Mouse (Mus musculus) heart, embryonic 13.5 days (tissue): ENCODE measurements around the gene Fam50b. TPM values are rescaled to one million over a fixed set of nuclear protein-coding genes. Genes with fewer than 3 reads are reported as not detected.

ENCODE experiments used
- ATAC-seq: fragments of 200-750 bp; cut with Nextera tagmentation; 2 replicates; pipeline ENCODE4 v1.8.0; 2017; ENCODE audit warnings: moderate TSS enrichment; ENCODE audit not compliant: insufficient number of reproducible peaks, low FRiP score, low TSS enrichment; ENCODE audit errors: extremely low read depth
- H3K27ac ChIP-seq: fragments of 300-500 bp; sonication (generic); replicated peaks from 2 replicates; pipeline ENCODE4 v1.5.1; 2015; ENCODE audit warnings: moderate library complexity, mild to moderate bottlenecking, inconsistent platforms
- H3K27me3 ChIP-seq: fragments of 300-500 bp; sonication (generic); replicated peaks from 2 replicates; pipeline ENCODE4 v1.6.1; 2015; ENCODE audit warnings: mild to moderate bottlenecking, inconsistent platforms
- H3K36me3 ChIP-seq: fragments of 300-500 bp; sonication (generic); 2 replicates; pipeline ENCODE4 v1.6.1; 2015; ENCODE audit warnings: mild to moderate bottlenecking, inconsistent platforms
- H3K4me1 ChIP-seq: fragments of 300-500 bp; sonication (generic); 2 replicates; pipeline ENCODE4 v1.6.1; 2015; ENCODE audit warnings: inconsistent platforms
- H3K4me2 ChIP-seq: fragments of 300-500 bp; sonication (generic); 2 replicates; pipeline ENCODE4 v1.6.1; 2015; ENCODE audit warnings: inconsistent platforms, mild to moderate bottlenecking, moderate library complexity
- H3K4me3 ChIP-seq: fragments of 300-500 bp; sonication (generic); 2 replicates; pipeline ENCODE4 v1.5.1; 2015; ENCODE audit warnings: moderate library complexity, mild to moderate bottlenecking, inconsistent platforms
- H3K9ac ChIP-seq: fragments of 300-500 bp; sonication (generic); 2 replicates; pipeline ENCODE4 v1.6.1; 2015; ENCODE audit warnings: inconsistent platforms, mild to moderate bottlenecking, moderate library complexity
- H3K9me3 ChIP-seq: fragments of 300-500 bp; sonication (generic); 2 replicates; pipeline ENCODE4 v1.6.1; 2016; ENCODE audit warnings: inconsistent platforms
- WGBS: fragments of 180-500 bp; shearing (Covaris S2); methylation state at CpG from one replicate; pipeline ENCODE4 v1.1.7; 2015; ENCODE audit warnings: mixed read lengths; 5-methylcytosine and 5-hydroxymethylcytosine counted together
- polyA plus RNA-seq: library from polyadenylated mRNA; unstranded; fragments of >200 nt; fragmentation: Nextera tagmentation; extraction: Ambion mirVana; gene quantifications from 2 replicates; pipeline ENCODE4 v1.2.1, GENCODE M21; 2015

Gene Fam50b
- polyA plus RNA-seq, 1 experiment from 2014 or later: not detected

DNA sequence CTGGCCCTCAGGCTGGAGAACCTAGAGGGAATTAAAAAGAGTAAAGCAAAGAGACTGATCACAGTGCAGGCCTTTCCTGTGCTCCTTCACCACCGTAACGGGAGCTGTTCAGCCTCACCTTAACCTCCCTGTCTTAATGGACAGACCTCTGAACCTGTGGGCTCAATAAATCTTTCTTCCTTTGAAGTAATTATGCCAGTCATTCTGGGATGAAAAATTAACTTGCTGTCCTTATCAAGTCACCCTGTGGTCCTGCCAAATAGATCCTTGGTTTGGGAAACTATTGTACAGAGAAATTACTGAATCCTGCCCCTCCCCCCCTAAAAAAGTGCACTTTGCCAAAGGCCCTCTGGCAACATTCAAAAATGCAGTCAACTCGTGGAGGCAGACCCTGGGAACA, 4.4 kb downstream of the Fam50b start:
- no peak overlapping the region for H3K4me3 ChIP-seq
- no peak overlapping the region for H3K9ac ChIP-seq
- no peak overlapping the region for H3K27ac ChIP-seq
- peaks cover 51% of the 10 kb centered on the region for H3K4me1 ChIP-seq
- 69% methylated on average over 3 of the region's 3 CpGs for WGBS
- H3K36me3 ChIP-seq: no peaks in the 10 kb centered on the region
- no peaks in the 10 kb centered on the region for H3K9me3 ChIP-seq
- no peak overlapping the region for H3K4me2 ChIP-seq
- H3K27me3 ChIP-seq: no peaks in the 10 kb centered on the region
- no peak for ATAC-seq

DNA sequence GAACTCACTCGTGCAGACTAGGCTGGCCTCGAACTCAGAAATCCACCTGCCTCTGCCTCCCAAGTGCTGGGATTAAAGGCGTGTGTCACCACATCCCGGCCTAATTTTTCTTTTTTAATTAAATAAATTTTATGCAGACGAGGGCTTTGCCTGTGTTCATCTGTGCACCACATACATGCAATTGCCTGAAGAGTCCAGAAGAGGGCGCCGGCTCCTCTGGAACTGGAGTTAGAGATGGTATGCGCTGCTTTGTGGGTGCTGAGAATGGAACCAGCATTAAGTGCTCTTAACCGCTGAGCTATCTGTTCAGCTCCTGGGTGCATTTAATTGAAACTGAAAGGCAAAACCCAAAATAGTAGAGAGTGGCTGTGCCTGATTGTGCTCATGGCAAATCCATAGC, 6.6 kb downstream of the Fam50b start:
- H3K9ac ChIP-seq: no peak overlapping the region
- WGBS: 81% methylated on average over 9 of the region's 9 CpGs
- H3K4me2 ChIP-seq: no peak overlapping the region
- no peak overlapping the region for H3K27ac ChIP-seq
- no peaks in the 10 kb centered on the region for H3K27me3 ChIP-seq
- no peak overlapping the region for H3K4me3 ChIP-seq
- no peaks in the 10 kb centered on the region for H3K36me3 ChIP-seq
- no peak for ATAC-seq
- H3K4me1 ChIP-seq: peaks cover 41% of the 10 kb centered on the region
- H3K9me3 ChIP-seq: no peaks in the 10 kb centered on the region

DNA sequence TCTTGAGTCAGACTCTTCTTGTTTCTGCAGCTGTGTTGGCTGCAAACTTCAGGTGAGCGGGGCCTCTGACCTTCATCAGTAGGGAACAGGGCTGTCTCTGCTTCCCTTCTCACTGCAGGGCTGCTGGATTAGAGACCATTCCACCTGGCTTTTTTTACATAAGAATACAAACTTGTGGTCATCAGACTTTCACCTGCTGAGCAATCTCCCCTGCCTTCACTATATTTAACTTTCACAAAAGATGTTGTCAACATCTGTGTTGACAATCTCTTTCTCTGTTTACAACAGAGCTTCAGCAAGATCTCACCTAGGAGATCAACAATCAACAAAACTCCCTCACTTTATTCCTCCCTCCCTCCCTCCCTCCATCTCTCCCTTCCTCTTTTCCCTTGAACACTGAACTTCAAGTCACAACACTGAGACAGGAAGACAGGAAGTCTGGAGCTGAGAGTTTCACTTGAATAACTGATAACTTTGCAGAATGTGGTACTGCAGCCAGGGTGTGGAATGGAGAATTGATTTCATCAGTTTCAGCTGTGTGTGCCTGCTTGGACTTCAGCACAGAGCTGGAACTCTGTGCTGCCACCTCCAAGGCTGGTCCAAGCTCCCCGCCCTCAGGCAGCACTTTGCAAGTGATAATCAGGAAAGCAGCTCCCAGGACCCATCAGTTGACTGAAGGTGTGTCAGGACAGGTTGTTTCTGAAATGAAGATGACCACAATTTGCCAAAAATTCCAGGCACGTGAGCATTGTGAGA, 7.3 kb downstream of the Fam50b start:
- no peak for ATAC-seq
- WGBS: 60% methylated on average over 3 of the region's 3 CpGs

DNA sequence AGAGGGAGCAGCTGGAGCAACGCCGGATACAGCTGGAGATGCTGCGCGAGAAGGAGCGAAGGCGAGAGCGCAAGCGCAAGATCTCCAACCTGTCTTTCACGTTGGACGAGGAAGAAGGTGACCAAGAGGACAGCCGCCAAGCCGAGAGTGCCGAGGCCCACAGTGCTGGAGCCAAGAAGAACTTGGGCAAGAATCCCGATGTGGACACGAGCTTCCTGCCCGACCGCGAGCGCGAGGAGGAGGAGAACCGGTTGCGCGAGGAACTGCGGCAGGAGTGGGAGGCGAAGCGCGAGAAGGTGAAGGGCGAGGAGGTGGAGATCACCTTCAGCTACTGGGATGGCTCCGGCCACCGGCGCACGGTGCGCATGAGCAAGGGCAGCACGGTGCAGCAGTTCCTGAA, 12.2 kb downstream of the Fam50b start:
- WGBS: 81% methylated on average over 34 of the region's 34 CpGs
- ATAC-seq: no peak
- H3K4me1 ChIP-seq: peaks cover 22% of the 10 kb centered on the region
- H3K4me2 ChIP-seq: no peak overlapping the region
- 0 out of 2 replicates have a peak, but pooled peaks cover 5% of the 10 kb centered on the region for H3K9me3 ChIP-seq
- H3K27ac ChIP-seq: no peak overlapping the region
- H3K27me3 ChIP-seq: no peaks in the 10 kb centered on the region
- H3K4me3 ChIP-seq: no peak overlapping the region
- H3K9ac ChIP-seq: no peak overlapping the region
- no peaks in the 10 kb centered on the region for H3K36me3 ChIP-seq

More for the DNA sequence above, 7.3 kb downstream of the Fam50b start:
- no peak overlapping the region for H3K4me3 ChIP-seq
- H3K9me3 ChIP-seq: 0 out of 2 replicates have a peak, but pooled peaks cover 4% of the 10 kb centered on the region
- H3K27me3 ChIP-seq: no peaks in the 10 kb centered on the region
- peaks cover 38% of the 10 kb centered on the region for H3K4me1 ChIP-seq
- no peaks in the 10 kb centered on the region for H3K36me3 ChIP-seq
- H3K4me2 ChIP-seq: no peak overlapping the region
- H3K27ac ChIP-seq: 0 out of 2 replicates have a peak overlapping the region, but pooled peaks have one; percentile 32
- no peak overlapping the region for H3K9ac ChIP-seq

DNA sequence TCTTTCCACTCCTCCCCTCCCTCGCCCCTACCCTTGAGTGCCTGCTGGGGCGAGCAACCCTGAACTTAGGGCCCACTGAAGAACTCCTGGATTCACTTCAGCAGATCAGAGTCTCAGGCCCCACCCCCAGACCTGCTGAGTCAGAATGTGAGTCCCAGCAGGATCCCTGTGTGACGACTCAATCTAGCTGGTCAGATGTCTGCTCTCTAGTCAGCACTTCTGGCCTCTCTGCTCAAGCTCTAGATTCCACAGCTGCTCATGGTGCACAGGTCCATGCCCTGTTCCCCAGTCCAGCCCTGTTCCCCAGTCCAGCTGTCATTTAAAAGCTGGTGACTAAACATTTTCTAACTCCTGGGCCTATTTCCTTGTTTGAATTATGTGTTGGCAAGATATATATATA, 13.9 kb downstream of the Fam50b start:
- H3K4me3 ChIP-seq: no peak overlapping the region
- ATAC-seq: no peak
- H3K27ac ChIP-seq: no peak overlapping the region
- 0 out of 2 replicates have a peak, but pooled peaks cover 5% of the 10 kb centered on the region for H3K9me3 ChIP-seq
- H3K4me1 ChIP-seq: peaks cover 11% of the 10 kb centered on the region
- H3K36me3 ChIP-seq: no peaks in the 10 kb centered on the region
- H3K9ac ChIP-seq: no peak overlapping the region
- H3K27me3 ChIP-seq: no peaks in the 10 kb centered on the region
- no peak overlapping the region for H3K4me2 ChIP-seq
- WGBS: 41% methylated on average over 3 of the region's 3 CpGs

DNA sequence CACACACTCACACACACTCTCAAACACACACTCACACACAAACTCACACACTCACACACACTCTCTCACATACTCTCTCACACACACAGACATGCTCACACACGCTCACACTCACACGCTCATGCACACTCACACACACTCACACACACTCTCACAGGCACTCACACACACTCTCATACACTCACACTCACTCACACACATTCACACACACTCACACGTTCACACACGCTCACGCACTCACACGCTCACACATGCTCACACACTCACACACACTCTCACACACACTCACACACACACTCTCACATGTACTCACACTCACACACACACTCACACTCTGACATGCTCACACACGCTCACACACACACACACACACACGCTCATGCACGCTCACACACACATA, 24.6 kb downstream of the Fam50b start:
- Histone ChIP-seq H3K4me3 (no peak overlapping the region), H3K4me1 (peaks cover 22% of the 10 kb centered on the region), H3K9me3 (no peaks in the 10 kb centered on the region), H3K36me3 (no peaks in the 10 kb centered on the region), H3K4me2 (no peak overlapping the region), H3K9ac (no peak overlapping the region), H3K27me3 (no peaks in the 10 kb centered on the region), H3K27ac (no peak overlapping the region)
- WGBS: 89% methylated on average over 9 of the region's 9 CpGs
- ATAC-seq: no peak

DNA sequence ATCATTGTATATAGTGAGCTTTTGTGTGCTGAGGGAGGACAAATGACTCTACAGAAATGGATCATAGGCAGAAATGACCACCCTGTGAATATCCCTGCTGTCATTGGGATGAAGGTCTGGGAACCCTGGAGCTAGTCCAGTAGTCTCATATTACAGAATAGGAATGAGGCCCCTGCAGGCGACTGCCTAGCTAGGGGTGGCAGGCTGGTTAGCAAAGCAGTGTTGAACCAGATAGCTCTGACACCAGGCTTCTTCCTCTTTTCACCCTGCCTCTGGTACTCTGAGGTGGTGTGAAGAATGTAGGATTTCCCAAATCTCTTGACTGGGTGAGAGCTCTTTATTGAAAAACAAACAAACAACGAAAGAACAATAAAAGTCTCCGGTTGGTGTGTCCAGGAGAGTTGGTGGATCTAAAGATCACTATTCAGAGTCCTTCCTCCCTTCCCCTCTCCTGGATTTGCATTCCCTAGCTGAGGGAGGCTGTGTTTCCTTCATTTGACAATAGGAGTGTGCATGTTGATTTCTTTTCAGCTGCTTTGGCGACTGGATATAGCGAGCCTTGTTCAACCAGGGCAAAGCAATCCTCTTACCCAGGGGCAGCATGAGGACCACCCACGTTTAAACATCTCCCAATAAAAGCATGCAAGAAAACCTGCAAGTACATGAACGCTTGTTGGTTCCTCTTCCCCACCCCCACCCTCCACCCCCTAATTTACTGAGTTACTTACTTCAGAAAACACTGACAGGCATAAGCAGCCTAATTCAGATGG, 26.1 kb downstream of the Fam50b start:
- ATAC-seq: no peak; the same call in 1 of the 2 replicates
- Histone ChIP-seq H3K36me3 (no peaks in the 10 kb centered on the region), H3K27ac (peak overlapping the region; percentile 48), H3K9me3 (no peaks in the 10 kb centered on the region), H3K9ac (0 out of 2 replicates have a peak overlapping the region, but pooled peaks have one; percentile 28), H3K4me3 (no peak overlapping the region), H3K4me1 (peaks cover 22% of the 10 kb centered on the region), H3K4me2 (no peak overlapping the region), H3K27me3 (no peaks in the 10 kb centered on the region)
- 28% methylated on average over 7 of the region's 7 CpGs for WGBS

DNA sequence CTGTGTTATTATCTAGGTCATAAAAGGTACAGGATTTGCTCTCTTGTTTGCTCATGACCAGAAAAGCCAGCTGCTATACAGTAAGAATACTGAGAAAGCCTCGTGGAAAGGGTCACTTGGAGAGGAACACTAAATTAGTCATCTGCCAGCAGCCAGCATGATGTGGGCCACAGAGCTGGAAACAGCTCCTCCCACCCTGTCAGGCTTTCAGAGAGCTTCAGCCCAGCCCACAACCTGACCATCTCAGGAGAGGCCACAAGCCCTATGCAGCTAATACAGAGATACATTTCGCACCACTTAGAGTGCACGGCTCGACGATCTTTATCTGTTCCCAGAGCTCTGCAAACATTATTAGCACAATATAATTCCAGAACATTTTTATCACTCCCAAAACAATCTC, 27.5 kb downstream of the Fam50b start:
- H3K9me3 ChIP-seq: no peaks in the 10 kb centered on the region
- no peaks in the 10 kb centered on the region for H3K27me3 ChIP-seq
- H3K4me2 ChIP-seq: no peak overlapping the region
- H3K4me1 ChIP-seq: peaks cover 22% of the 10 kb centered on the region
- 38% methylated on average over 5 of the region's 5 CpGs for WGBS
- ATAC-seq: no peak
- no peaks in the 10 kb centered on the region for H3K36me3 ChIP-seq
- H3K9ac ChIP-seq: no peak overlapping the region
- no peak overlapping the region for H3K4me3 ChIP-seq
- H3K27ac ChIP-seq: 0 out of 2 replicates have a peak overlapping the region, but pooled peaks have one; percentile 20

DNA sequence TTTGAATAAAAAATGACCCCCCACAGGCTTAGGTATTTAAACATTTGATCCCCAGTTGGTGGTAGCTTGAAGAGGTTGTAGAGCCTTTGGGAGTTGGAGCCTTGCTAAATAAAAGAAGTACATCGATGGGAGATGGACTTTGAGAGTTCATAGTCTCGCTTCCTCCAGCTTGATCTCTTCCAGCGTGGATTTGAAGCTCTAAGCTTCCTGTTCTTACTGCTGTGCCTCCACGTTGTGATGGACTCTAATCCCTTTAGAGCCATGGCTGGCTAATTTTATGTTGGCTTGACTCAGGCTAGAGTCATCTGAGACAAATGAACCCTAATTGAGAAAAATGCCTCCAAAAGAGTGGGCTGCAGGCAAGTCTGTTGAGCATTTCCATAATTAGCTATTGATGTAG, 28.2 kb downstream of the Fam50b start:
- ATAC-seq: no peak
- Histone ChIP-seq H3K4me1 (peaks cover 22% of the 10 kb centered on the region), H3K27ac (no peak overlapping the region), H3K9me3 (no peaks in the 10 kb centered on the region), H3K4me3 (no peak overlapping the region), H3K36me3 (no peaks in the 10 kb centered on the region), H3K4me2 (no peak overlapping the region), H3K9ac (no peak overlapping the region), H3K27me3 (no peaks in the 10 kb centered on the region)
- 56% methylated on average over 4 of the region's 4 CpGs for whole genome bisulfite sequencing

DNA sequence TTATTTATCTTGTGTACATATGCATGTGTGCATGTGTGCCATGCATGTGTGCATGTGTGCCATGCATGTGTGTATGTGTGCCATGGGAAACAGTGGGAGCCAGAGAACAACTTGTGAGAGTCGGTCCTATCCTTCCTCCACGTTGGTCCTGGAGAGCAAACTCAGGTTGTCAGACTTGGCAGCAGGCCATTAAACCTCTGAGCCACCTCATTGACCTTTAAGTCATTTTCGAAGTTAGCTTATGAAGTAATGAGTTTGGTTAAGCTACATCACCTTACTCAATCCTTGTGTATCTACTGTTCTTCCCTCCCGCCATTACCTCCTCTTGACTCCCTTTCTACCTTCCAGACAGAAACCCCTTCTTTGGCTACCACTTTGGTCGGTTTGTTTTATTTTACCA, 30.6 kb downstream of the Fam50b start:
- no peaks in the 10 kb centered on the region for H3K36me3 ChIP-seq
- H3K4me3 ChIP-seq: no peak overlapping the region
- no peak for ATAC-seq
- H3K9me3 ChIP-seq: no peaks in the 10 kb centered on the region
- no peak overlapping the region for H3K9ac ChIP-seq
- 59% methylated on average over 5 of the region's 5 CpGs for WGBS
- H3K27me3 ChIP-seq: no peaks in the 10 kb centered on the region
- H3K27ac ChIP-seq: no peak overlapping the region
- no peak overlapping the region for H3K4me2 ChIP-seq
- H3K4me1 ChIP-seq: peaks cover 17% of the 10 kb centered on the region

DNA sequence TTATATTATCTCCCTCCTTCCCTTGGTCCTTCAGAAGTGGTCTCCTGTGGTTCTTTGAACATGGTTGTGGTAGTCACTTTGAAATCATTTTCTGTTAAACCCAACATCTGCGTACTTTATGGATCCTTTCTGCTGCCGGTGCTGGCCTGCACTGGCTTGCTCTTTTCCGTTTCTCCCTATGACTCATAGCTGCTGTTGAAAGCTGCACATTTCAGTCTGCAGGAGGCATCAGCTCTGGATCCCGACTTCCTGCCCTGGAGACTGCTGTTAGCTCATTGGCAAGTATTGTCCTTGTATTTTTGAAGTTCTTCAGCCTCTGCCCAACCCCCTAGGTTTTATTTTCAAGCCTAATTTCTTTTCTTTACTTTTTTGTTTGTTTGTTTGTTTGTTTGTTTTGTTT, 31.9 kb downstream of the Fam50b start:
- Histone ChIP-seq H3K36me3 (no peaks in the 10 kb centered on the region), H3K9ac (no peak overlapping the region), H3K4me2 (no peak overlapping the region), H3K4me3 (no peak overlapping the region), H3K9me3 (no peaks in the 10 kb centered on the region), H3K4me1 (peaks cover 7% of the 10 kb centered on the region), H3K27me3 (no peaks in the 10 kb centered on the region), H3K27ac (peak overlapping the region; percentile 42; the same call in 1 of the 2 replicates)
- ATAC-seq: no peak
- 37% methylated on average over 4 of the region's 4 CpGs for WGBS
